Mouse (Mus musculus) yolk sac, embryonic 10.5 days (tissue): ENCODE results near the gene Slc47a1.

Experiments
- DNase-seq: peaks from one replicate; pipeline ENCODE4 v3.0.0-alpha.2; 2017; ENCODE audit warnings: low spot score

Gene Slc47a1

GRCm38 (mm10) chr11:61378651-61379050 lies 506 bp upstream of the Slc47a1 start:
- DNase-seq: peak; percentile 74

- peak; percentile 33 for DNase-seq
Observed at GRCm38 (mm10) chr11:61368668-61369067, 9.5 kb downstream of the Slc47a1 start.

GRCm38 (mm10) chr11:61366517-61367273 lies 11.4 kb downstream of the Slc47a1 start:
- DNase-seq: no peak

GRCm38 (mm10) chr11:61365938-61366337 lies 12.2 kb downstream of the Slc47a1 start:
- DNase-seq: no peak

GRCm38 (mm10) chr11:61364096-61364495 lies 14.0 kb downstream of the Slc47a1 start:
- DNase-seq: no peak

GRCm38 (mm10) chr11:61361515-61362190 lies 16.5 kb downstream of the Slc47a1 start:
- no peak for DNase-seq

GRCm38 (mm10) chr11:61356600-61356999 lies 21.5 kb downstream of the Slc47a1 start:
- no peak for DNase-seq

GRCm38 (mm10) chr11:61356111-61356510 lies 22.0 kb downstream of the Slc47a1 start:
- no peak for DNase-seq

- DNase-seq: no peak
Observed at GRCm38 (mm10) chr11:61355351-61355750, 22.8 kb downstream of the Slc47a1 start.

GRCm38 (mm10) chr11:61354346-61354745 lies 23.8 kb downstream of the Slc47a1 start:
- peak; percentile 56 for DNase-seq

GRCm38 (mm10) chr11:61353038-61353437 lies 25.1 kb downstream of the Slc47a1 start:
- DNase-seq: peak; percentile 26

GRCm38 (mm10) chr11:61352138-61352651 lies 25.9 kb downstream of the Slc47a1 start:
- peak; percentile 17 for DNase-seq

GRCm38 (mm10) chr11:61349337-61349736 lies 28.8 kb downstream of the Slc47a1 start:
- DNase-seq: peak; percentile 76

- DNase-seq: no peak
Observed at GRCm38 (mm10) chr11:61346133-61346532, 32.0 kb downstream of the Slc47a1 start.

- peak; percentile 24 for DNase-seq
Observed at GRCm38 (mm10) chr11:61342505-61343420, 35.4 kb downstream of the Slc47a1 start, which contains the start of gene Slc47a2. Gene Slc47a2, minus strand, starts transcription at chr11:61342860.

- no peak for DNase-seq
Observed at GRCm38 (mm10) chr11:61341971-61342370, 36.2 kb downstream of the Slc47a1 start.

- no peak for DNase-seq
Observed at GRCm38 (mm10) chr11:61341233-61341632, 36.9 kb downstream of the Slc47a1 start.

- no peak for DNase-seq
Observed at GRCm38 (mm10) chr11:61340374-61340773, 37.8 kb downstream of the Slc47a1 start.

GRCm38 (mm10) chr11:61337586-61337985 lies 40.6 kb downstream of the Slc47a1 start:
- no peak for DNase-seq

GRCm38 (mm10) chr11:61320904-61321687 lies 57.0 kb downstream of the Slc47a1 start:
- DNase-seq: no peak

- DNase-seq: no peak
Observed at GRCm38 (mm10) chr11:61319923-61320567, 58.1 kb downstream of the Slc47a1 start.
